Mouse (Mus musculus) erythroid progenitor cell, adult 5-6 weeks (primary cell): ENCODE measurements around the gene Trabd2b. TPM values are rescaled to one million over a fixed set of nuclear protein-coding genes. Genes with fewer than 3 reads are reported as not detected.

Source experiments
- ATAC-seq: replicated peaks from 2 replicates; pipeline ENCODE4 v1.8.0; 2016; ENCODE audit warnings: moderate number of reproducible peaks, mild to moderate bottlenecking, moderate TSS enrichment, inconsistent platforms; ENCODE audit not compliant: poor library complexity, low FRiP score, severe bottlenecking
- total RNA-seq, 2 experiments: library from RNA; stranded (forward) in 1 of 2; stranded (reverse) in 1 of 2; fragments of 150-400 nt in 1 of 2; fragments of 186-747, 209-891 nt in 1 of 2; gene quantifications; 2 replicates each; pipeline versions ENCODE4 v1.2.3 to v1.2.4; 2015 to 2017; ENCODE audit warnings: low replicate concordance in 2 of 2

Gene Trabd2b
- total RNA-seq, 2 experiments from 2014 or later = not detected

DNA sequence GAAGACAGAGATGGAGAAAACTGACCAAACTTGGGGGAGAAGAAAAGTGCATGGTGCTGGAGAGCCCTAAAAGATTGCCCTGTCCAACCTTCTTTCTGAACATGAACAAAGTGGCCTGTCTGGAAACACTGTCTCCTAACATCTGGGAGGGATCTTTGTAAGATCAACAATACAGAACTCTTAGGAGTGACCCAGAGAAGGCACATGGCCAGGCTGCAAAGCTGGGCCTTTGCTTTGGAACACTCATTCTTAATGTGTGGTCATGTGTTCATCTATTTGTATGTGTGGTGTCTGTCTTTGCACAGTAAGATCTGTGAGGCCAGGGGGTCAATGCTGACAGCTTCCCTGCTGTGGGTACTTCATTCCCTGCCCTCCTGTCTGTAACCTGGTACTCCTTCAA, 16.9 kb upstream of the Trabd2b start:
- no peak for ATAC-seq

DNA sequence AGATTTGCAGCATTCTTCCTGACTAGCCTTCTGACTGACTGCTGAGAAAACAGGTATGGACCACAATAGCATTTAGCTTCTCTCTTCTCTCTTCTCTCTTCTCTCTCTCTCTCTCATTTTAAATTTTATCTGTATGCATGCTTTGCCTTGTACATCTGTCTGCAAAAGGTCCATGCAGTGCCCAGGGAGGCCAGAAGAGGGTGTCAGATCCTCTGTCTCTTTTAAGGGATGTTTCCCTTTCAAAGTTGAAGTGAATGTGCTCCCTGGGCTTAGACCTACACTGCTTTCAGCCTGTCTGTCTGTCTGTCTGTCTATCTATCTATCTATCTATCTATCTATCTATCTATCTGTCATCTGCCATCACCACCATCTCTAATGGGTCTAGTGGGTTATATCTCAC, 8.9 kb upstream of the Trabd2b start:
- no peak for ATAC-seq

DNA sequence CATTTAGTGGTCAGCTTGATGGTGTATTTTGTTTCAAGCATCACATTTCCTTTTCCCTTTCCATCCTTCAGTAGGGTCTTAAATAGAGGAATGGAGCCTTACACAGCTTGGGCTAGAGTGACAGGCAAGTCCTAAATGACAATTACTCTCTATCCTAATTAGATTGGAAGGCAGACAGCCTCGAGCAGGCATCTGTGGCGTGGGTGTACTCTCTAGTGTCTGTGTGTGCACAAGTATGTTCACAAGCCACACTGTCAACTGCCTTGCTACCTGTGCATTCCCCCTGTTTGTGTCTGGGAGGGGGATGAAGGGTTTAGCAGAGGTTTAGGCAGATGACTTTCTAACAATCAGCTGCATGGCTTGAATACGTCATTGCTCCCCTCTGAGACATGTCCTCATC, 6.7 kb upstream of the Trabd2b start:
- no peak for ATAC-seq

DNA sequence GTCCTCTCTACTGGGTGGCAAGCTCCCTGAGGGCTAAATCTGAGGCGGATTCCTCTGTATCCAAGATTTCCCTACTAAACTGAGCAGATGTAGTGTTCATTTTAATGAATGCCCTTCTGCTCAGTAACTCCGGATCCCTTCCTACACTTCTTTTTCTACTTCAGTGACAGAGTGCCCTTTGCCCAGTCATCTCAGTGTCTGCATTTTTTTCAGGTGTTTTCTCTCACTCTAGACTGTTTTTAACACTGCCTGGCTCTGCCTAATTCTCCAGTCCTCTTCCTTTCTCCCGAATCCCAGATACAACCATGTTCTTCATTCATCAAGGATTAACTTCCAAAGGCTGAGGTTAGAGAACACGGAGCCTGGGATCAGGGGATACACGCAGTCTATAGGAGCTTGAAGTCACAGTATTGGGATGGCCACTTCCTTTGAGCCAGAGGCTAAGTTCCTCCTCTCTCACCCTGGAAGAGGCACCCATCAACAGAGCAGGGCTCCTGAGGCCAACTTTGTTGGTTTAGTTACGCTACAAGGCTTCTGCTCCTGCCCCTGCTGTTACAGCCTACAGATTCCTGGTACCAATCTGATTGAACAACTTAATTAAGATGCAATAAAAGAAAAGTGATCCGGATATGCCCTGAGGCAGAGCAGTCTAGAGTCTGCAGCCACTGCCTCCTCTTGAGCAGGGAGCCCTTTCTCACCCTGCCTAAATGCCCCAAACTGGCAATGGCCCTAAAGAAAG, 4.4 kb upstream of the Trabd2b start:
- no peak for ATAC-seq

DNA sequence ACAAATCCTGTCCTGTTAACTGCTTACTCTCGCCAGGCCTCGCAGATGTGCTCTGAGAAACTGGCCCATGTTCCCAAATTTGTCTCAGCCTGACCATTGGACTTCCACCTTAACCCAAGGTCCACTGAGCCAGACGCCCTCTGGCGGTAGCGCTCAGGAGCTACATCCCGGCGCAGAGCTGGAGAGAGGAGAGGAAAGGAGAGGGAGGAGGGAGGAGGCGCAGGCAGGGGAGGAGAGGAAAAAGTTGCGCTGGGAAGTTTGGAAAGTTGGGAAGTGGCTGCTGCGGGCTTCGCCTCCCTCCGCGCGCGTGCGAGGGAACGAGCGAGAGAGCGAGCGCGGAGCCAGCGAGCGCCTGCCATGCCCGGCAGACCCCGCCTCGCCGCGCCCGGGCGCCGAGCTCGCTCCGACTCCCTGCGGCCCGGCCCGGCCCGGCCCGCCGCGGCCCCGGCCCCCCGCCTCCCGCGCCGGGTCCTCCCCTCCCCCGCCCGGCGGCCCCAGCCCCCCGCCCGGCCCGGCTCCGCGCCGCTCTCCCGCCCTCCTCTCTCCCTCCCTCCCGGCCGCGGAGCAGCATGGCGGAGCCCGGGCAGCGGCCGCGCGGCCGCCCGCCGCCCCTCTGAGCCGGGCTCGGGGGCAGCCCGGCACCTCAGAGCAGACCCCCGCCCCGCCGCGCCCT, 706 bp upstream of the Trabd2b start:
- ATAC-seq = no peak

DNA sequence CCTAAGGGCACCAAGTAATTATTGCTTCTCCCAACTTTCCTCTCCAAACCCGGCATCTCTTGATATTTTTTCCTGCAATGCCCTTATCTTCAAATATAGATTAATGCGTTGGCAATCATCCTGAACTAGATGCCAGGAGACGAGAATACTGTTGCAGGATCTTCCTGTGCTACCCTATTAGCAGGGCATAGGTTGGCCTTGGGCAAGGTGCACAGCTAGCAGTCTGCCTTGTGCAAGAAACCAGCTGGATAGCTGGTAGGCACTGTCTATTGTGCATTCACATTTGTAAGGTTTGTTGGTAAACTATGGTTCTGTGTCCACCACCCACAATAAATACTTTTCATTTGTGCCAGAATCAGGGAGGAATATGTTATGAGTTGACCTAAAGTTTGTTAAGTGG, 992 bp downstream of the Trabd2b start:
- ATAC-seq = no peak

DNA sequence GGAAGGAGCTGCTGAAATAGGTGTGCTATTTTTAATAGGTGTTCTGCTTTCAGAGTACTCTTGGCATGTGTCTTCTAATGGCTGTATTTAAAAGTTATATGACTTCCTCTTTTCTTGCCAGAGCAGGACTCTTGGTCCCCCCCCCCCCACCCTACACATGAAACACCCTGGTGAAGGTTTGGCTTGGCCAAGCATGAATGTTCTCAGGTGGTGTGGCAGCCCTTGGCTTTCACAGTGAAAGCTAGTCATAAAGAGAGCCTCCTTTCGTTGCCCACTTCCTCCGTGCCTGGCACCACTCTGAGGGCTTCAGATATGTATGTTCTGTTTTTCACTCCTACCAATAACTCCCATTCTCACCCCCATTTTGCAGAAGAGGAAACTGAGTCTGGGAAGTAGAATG, 1.8 kb downstream of the Trabd2b start:
- no peak for ATAC-seq

DNA sequence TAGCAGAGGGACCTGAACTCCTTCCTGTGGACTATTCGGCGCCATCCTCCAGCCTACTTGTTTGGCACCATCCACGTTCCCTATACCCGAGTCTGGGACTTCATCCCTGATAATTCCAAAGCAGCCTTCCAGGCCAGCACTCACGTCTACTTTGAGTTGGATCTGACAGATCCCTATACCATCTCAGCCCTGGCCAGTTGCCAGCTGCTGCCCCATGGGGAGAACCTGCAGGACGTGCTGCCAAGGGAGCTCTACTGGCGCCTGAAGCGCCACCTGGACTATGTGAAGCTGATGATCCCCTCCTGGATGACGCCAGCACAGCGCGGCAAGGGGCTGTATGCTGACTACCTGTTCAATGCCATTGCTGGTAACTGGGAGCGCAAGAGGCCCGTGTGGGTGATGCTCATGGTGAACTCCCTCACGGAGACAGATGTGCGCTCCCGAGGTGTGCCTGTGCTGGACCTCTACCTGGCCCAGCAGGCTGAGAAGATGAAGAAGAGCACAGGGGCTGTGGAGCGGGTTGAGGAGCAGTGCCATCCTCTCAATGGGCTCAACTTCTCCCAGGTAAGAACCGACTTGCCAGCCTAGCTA, 2.5 kb downstream of the Trabd2b start:
- ATAC-seq = no peak

DNA sequence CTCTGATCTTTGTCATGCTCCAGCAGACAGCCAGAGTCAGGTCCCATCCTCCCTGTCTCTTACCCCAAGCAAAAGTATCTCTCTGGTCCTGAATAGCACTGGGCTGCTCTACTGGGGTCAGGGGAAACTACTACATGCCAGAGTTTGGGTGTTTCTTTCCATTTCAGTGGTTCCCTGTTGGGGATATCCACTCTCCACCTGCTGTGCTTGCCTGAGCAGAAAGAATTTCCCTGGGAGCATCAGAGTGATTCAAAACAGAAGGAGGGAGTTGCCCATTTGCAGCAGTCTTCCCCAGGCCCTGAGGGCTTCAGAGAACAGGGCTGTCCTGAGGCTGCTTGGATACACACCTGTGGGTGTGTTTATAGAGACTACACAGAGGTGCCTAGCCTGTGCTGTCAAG, 3.0 kb downstream of the Trabd2b start:
- no peak for ATAC-seq

DNA sequence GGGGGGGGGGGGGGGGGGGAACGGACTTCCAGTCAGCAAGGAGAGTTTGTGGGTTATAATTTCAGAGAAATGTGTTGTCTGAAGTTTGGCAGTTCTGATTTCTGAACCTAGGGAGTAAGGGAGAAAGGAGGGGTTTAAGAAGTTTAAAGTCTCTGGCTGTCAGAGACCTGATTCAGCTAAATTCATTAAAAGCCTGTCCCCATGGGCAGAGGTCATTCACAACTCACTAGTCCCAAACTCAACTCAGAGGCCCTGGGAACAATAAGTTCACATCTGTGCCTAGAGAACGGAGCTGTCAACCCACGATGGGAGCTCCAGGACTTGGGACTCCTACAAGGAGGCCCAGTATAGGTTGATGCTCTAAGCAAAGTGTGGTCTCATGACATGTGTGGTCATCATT, 3.5 kb downstream of the Trabd2b start:
- ATAC-seq = no peak

DNA sequence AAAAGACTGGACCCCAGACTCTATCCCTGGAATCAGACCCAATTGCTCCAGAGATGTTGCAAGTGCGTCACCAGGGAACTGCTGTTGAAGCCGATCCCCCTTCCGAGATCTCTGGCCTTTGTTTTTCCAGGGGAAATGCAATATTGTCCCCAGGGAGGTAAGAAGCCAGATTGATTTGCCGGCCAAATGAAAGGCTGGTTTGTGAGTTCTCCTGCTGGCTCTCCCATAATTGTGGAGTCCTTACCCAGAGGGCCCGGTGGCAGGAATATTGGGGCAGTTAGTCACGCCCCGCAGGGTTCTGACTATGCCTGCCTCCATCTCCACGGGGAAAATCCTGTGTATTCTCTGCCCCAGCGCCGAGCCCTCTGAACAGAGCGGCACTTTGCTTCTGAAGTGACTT, 3.9 kb downstream of the Trabd2b start:
- no peak for ATAC-seq

DNA sequence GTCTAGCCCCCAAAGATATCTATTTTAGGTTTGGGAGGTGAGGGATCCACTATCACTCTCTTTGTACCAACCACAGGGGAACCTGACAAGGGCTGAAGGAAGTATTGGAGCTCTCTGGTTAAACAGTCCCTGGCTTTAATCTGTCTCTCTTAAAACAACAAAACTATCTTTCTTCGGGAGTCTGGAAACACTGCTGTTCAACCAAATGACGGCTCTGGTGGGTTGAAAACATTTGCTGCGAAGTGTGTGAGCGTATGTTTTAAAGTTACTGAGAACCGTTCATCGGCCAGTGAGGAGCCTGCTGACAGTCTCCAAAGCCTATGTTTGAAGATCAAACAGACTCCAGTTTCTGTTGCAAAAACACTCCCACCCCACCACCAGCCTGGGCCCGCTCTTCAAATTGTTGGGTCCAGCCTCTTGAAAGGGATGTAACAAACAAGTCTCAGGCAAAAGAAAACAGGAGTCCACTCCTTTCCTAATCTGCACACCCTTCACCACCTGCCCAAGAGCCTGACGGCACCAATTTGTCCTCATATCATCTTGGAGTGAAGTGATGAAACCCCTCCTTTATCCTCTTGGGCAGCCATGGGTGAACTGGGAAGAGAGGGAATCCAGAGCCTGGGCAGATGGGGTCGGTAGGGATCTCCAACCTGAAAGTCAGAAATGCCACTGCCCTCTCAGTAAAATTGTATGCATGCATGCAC, 4.6 kb downstream of the Trabd2b start:
- ATAC-seq = no peak

DNA sequence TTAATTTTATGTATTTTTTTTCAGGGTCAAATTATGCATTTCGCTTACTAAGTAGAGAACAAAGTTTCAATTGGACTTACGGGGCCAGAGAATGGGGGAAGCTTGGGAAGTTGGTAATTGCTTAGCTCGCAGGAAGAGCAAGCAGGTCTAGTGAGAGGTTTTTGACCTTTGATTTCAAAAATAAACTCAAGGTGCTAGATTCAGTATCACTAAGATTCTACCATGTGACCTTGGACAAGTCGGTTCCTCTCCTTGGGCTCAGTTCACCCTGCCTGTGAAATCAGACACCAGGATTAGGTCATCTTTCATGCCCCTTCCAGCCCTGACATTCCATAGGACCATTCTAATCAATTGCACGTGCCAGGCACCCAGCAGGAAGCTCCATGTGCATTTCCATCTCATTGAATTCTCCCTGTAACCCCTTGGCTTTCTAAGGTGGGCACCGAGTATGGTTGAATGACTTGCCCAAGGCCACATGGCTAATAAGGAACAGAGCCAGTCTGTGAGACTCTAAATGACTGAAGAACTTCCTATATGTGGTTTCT, 5.4 kb downstream of the Trabd2b start:
- no peak for ATAC-seq

DNA sequence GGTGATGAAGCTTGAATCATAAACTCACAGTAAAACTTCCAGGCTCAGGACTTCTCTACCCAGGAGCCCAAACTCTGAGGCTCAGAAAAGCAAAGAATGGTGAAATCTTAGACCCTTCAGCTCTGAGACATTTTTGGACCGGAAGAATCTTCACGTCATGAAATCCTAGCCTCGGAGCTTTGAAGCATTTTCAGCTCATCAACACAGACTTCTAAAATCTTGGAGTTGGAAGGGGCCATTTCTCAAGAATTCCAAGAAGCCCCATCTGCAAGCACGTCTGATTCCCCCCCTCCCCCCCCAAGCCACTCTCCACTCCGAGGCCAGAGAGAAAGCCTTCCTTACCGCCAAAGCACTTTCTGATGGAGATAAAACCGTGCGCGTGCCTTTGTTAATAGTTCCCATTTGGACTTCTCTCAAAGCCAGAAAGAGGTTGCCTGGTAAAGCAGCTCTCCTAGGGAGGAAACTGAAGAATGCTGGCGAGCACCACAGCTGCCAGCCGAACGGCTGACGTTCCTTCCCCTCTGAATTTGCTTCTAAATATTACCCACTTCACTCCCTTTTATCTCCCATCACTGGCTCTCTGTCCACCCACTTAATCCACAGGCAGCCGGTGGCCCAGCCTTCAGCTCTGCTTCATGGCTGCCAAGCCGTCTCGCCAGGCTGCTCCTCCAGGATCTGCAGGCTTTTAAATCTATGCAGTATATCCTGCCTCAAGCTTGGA, 9.6 kb downstream of the Trabd2b start:
- ATAC-seq = no peak

DNA sequence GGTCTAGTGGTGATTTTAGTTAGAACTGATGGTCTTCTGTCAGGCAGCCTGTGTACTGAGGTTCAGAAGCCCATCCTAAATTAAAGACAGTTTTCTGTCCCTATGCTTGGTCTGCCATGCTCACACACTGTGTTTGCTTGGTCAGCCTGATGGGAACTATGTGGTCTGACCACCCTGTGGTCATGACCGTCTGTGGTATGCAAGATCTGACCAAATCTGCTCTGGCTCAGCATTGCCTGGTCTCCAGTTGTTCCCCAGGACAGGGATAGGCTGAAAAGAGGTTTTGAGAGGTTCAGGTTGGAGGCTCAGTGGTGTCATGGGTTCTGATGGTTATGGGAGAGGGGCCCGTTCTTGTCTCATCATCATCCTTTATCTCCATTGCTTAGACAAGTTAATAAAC, 13.6 kb downstream of the Trabd2b start:
- ATAC-seq = no peak

DNA sequence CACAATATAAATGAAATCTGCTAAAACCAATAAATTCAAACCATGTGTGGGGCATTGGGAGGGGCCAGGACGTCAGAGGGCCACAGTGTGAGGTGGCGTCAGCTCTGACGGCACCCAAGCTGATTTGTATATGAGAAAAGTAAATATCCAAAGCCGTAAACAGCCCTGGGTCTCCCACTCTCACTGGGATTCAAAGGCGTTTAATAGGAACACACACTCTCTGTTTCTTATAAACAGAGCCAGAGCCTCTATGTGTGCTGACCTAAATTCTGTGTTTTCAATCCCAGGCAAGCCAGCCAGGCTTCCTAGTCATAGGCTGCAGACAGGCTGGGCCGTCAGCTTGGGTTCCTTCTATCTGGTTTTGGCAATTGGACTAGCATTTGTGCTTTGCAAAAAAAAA, 16.6 kb downstream of the Trabd2b start:
- no peak for ATAC-seq

DNA sequence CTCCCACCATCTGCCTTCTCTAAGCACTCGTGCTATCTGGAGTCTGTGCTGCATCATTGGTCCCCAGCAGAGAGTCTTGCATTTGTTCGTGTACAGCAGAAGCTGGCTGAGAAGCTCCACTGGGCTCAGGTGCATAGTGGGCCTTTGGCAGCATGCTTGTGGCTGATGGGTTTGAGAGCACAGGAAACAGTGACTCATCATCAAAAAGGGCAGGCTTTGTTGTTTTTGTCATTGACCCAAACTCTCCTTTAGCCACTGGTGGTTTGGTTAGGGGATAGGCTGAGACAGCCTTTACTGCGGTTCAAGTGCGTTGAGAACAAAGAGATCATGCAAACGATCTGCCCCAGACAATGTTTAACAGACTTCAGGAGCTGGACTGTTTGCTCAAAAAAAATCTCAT, 19.3 kb downstream of the Trabd2b start:
- ATAC-seq = no peak

DNA sequence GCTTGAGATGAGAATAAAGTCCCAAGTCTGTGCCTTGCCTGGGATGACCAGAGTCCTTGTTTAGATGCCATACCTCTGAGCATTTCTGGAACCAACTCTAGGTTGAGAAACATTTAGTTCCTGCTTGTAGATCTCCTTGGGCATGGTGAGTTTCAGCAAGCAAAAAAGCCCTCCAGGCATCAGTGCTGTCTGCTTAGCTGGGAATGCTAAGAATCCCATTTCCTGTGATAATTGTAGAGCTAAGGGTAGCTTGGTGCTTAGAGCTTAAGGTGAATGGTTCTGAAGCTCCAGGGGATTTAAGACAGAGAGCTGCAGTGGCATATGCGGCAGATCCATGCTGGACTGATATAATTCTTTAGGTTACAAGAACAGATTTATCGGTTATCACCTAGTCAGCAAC, 26.2 kb downstream of the Trabd2b start:
- ATAC-seq = no peak

DNA sequence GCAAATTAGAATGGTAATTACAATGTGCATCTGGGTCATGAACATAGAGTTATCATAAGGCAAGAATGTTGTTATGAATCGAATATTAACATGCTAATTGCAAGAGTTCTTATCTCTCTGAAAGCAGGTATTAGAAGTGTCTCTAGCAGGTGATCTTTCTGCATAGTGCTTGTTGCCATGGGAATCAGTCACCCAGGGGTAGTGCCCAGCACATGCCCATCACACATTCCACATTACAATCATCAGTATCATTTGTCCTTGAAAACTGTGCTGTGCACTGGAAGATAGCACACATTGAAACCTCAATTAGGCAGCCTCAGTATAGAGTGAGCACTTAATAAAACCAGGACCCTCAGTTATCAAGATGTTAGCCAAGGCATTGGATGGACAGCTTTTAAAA, 26.9 kb downstream of the Trabd2b start:
- no peak for ATAC-seq

DNA sequence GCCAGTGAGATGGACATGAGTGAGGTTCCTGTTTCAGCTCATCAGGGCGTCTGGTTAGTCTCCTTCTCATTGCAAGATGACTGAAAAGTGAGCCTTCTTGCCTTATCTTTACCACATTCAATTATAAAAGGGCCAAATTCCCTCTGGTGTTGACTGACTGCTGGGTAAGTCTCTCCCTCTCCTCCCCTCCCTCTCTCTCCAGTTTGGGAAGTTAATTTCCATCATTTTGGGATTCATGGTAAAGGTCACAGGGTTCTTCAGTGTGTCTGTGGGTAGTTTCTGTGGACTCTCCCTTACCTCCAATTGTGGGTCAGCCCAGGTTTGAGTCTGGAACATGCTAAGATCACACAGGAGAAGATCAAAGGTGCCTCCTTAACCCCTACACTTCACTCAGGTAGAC, 28.2 kb downstream of the Trabd2b start:
- no peak for ATAC-seq
